Mouse (Mus musculus): ENCODE measurements around the gene Pdzd7. TPM values are rescaled to one million over a fixed set of nuclear protein-coding genes. Genes with fewer than 3 reads are reported as not detected.
"Not testable (repeated sequence)": the region's sequence is repeated elsewhere in the genome, so short reads cannot be mapped to it uniquely, and the experiment has no call there.

The Pdzd7 gene
- total RNA-seq, 2 experiments from 2014 or later = 9.8 to 10.9 TPM

DNA sequence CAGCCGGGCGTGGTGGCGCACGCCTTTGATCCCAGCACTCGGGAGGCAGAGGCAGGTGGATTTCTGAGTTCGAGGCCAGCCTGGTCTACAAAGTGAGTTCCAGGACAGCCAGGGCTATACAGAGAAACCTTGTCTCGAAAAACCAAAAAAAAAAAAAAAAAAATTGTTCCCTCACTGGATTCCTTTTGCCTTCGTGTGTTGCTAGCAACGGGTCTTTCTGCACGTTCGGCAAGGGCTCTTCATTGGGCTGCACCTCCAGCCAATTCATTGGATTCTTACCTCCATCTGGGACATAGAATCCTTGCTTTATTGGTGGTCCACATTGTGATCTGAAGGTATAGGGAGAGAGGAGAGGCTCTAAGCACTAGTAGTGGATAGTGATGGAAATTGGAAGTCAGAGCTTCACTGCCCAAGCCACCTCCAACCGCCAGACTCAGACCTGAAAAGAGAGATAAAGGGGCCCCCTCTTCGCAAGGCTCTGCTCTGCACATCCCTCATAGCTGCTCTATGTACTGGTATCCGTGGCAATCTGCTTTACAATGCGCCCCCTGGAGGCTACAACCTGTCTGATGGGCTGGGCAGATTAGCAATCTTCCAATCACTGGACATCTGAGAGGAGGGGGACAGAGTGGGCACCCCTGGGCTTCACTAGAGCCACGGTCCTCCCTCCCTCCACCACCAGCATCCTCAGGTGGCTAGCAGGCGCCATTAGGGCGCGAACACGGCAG is 18.2 kb upstream of the Pdzd7 start:
- intact Hi-C loops (cut with DNase I; ENCODE audit: low total_unique reads) = no loop called here
- no peak for DNase-seq

DNA sequence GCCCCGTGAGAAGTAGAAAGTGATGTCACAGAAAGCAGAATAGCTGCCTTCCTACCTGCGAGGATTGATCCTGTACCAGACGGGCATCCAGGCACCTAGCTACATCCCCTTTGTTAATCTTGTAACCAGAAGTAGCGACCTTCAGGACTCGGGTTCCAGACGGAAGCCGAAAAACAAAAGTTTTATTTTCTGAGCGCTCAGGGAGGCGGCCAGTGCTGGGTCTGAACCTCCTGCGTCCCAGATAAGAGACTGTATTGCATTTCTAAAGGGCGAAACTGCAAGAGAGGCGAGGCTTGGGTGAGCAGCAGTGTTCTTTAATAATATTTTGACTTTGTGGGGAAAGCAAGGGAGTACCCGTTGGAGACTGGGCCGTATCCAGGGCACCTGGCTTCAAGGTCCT is 13.3 kb upstream of the Pdzd7 start:
- DNase-seq = no peak
- intact Hi-C loops (cut with DNase I; ENCODE audit: low total_unique reads) = no loop called here

DNA sequence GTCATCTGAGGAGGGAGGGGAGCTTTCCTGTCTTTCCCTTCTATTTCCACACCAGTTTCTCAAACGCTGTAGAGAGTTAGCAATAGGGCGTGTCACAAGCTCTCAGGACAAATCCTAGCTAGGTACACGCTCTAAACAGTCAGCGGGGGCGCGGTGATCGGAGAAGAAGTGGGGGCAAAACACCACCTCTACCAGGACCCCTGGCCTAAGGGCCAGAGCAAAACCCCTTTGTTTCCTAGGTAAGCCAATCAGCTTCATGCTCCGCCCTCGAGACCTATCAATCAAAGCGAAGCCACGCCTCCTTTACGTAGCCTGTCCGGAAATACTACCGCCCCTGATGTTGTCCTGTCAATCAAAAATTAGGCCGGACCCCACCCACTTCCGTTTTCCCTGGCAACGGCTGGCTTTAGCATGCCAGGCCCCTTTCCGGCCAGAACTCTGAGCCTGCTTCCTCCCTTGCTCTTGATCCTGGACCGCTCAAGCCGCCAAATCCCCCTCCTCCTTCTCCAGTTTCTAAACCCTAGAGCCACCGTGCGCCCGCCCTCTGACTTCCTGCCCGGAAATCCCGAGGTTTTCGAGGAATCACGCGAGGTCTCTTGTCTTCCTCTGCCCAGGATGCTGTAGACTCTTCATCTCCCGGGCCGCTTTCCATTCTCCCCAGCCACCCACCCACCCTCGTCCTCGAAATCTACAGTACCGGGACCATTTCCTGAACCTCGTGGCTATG is 12.8 kb upstream of the Pdzd7 start:
- intact Hi-C loops (cut with DNase I; ENCODE audit: low total_unique reads) = no loop called here
- peak; percentile 90 for DNase-seq

DNA sequence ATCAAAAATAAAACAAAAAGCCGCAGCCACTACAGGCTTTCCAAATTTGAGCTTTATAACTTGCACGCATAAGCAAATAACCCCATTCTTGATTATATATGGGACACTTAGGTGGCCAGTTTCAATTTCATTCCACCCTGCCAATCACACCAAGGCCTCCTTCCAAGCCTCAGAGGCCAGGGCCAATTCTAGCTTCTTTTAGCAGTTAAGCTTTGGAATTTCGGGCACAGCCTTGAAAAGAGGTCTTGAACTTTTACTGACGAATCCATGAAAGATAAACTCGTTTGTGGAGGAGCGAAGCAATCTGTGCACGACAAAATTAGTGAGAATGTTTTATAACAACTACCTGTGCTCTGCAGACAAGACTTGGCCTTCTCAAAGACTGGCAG is 12.2 kb upstream of the Pdzd7 start:
- DNase-seq = no peak
- intact Hi-C loops (cut with DNase I; ENCODE audit: low total_unique reads) = no loop called here

DNA sequence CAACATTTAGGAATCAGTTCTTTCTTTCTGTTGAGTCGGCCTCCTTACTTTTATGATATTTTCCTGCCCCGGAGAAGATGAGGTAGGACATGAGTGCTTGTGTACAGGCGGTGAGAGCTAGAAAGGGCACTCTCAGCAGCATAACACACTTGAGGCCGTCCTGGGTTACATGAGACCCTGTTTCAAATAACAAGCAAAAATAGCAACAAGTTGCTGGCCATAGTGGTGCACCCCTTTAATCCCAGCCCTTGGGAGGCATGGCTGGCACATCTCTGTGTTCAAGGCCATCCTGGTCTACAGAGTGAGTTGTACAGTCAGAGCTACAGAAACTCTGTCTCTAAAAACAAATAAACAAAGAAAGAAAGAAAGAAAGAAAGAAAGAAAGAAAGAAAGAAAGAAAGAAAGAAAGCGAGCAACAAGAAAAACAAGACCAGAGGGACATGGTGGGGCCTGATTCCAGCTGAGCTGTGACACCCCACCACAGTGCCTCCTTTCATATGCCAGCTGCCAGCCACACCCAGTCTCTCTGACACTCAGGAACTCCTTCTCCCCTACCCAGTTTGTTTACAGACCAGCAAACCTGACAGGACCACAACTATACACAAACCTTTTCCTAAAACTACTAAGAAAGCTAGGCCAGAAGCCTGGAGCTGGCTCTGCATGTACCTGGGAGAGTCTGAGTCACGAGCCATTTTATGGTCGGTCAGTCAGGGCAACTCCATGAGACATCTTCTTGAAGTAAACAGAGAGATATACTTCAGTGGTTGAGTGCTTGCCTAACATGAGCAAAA is 11.6 kb upstream of the Pdzd7 start:
- intact Hi-C loops (cut with DNase I; ENCODE audit: low total_unique reads) = no loop called here
- no peak for DNase-seq

DNA sequence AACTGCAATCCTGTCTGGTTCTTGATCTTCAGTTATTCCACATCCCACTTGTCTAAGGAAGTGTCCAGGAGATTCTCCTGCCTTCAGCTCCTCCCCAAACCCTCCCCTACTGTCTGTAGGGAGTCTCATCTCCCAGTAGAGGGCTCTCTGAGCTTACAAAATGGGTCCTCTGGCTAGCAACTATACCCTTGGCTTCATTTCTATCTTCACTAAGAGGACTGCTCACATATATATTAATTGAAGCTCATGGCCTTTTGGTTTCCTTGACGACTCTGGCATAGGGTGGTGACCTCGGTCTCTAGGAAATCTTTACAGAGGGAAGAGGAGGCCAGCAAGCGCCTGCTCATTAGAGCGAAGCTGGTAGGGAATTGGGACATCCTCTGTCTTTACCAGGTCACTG is 10.8 kb upstream of the Pdzd7 start:
- intact Hi-C loops (cut with DNase I; ENCODE audit: low total_unique reads) = no loop called here
- DNase-seq = no peak

DNA sequence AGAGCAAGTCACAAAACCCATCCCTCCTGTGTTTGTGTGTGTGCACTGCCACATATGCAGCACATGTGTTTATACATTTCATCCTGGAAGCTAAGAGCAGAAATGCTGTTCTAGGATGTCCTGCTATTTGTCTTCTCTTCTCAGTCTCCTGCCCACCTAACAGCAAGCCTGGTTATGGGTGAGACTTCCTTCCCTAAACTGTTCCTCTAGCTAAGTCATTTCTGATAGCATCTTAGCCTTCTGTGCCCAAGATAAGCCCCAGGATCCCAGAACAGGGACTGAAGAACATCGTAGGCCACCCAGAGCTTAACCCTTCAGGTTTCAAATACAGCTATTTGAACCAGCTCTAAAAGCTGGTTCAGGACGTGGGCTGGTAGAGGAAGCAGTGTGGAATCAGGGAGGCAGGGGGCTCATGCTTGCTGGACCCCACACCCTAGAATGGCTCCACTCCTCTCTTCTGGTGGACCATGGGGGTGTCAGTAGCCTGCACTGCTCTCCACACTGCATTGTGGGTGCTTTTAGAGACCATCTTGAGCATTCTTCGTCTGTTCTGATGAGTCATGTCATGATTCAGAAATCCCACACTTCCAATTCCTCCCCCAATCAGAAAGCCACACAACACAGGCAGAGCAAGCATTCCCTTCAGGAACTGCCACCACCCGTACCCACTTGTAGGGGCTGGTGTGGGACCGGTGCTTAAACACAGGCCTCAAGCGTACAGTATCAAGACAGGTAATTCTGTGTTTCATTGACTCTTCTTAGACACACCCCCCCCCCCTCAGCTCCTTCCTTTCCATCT is 9.6 kb upstream of the Pdzd7 start:
- intact Hi-C loops (cut with DNase I; ENCODE audit: low total_unique reads) = no loop called here
- no peak for DNase-seq

DNA sequence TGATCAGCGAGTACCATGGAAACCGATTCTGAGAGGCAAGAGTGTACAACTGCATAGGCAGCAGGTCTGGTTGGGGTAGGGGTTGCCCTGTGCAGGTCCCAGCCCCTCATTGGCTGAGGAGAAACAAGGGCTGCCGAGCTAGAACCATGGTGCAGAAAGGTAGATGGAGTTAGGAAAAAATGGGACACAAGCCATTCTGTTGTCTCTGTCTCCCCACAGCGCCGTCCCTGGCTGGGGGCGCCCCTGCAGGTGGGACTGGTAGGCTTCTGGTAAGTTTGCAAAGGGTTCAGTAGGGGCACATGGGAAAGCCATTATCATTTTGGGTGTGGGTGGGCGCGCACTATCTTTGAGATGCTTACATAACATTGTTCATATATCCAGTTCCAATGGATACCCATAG is 7.9 kb upstream of the Pdzd7 start:
- intact Hi-C loops (cut with DNase I; ENCODE audit: low total_unique reads) = no loop called here
- no peak for DNase-seq

DNA sequence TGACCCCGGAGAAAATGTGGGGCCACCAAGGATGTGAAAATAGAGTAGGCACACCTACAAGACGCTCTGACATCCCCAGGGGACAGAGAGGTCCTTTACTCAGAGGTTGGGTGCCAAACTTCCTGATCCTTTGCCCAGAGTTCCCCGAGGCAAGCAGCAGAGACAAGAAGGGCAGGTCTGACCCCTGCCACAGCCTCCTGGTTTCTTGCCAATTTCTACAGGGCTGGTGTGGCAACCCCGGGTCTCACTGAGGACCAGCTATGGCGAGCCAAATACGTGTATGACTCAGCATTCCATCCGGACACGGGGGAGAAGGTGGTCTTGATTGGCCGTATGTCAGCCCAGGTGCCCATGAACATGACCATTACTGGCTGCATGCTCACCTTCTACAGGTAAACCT is 4.0 kb upstream of the Pdzd7 start:
- intact Hi-C loops (cut with DNase I; ENCODE audit: low total_unique reads) = no loop called here
- no peak for DNase-seq

DNA sequence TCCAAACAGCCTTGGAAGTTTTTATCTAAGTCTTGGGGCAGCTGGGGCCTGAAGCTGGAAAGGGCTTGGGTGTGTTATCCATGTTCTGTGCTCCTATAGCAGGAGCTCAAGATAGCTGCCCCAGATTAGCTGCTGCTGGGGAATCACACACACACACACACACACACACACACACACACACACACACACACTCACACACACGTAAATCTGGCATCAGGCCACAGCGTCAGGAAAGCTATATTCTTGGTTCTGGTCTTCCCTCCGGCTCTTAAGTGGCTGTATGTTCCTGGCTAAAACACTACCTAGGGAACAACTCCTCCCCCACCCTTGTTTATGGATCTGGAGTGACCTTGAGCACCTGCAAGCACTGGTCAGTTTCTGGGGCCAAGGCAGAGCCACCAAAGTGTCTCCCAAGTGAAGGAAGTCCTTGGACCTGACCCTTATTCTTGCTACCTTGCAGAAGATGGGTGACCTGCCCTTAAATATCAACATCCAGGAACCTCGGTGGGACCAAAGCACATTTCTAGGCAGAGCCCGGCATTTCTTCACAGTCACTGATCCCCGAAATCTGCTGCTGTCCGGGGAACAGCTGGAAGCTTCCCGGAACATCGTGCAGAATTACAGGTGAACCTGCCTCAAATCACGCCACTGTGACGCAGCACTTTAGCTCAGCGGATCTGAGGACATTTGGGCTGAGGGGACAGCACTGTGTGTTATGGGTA is 3.3 kb upstream of the Pdzd7 start:
- intact Hi-C loops (cut with DNase I; ENCODE audit: low total_unique reads) = no loop called here

DNA sequence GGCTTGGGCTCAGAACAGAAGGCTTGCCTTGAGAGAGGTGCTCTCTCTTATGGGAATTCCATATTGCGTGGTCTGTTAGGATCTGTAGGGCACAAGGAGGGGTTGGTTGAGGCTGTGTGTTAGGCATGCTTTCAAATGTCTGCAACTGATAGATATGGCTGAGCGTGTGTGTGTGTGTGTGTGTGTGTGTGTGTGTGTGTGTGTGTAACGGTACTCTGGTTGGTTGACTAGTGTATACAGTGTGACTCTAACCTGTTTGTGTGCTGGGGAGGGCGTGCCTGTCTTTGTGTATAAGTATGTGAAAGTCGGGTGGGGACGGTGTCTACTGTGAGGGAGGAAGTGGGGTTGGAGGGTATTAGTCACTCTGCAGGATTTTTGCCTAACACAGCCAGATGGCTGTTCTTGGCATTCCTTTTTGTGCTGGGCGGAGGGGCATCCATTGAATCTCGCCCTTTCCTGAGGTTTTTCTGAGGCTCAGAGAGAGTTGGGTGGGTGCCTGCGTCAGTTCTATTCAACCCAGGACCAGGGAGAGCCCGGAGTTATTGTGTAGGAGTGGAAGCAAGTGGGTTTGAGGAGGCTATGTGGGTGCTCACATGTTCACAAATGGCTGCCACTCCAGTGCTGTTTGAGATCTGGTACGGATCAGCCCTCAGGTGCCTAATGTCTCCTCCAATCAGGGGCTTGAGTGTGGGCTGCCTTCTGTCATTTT is 2.6 kb upstream of the Pdzd7 start:
- intact Hi-C loops (cut with DNase I; ENCODE audit: low total_unique reads) = no loop called here
- no peak for DNase-seq

More for the DNA sequence above, 3.3 kb upstream of the Pdzd7 start:
- no peak for DNase-seq

DNA sequence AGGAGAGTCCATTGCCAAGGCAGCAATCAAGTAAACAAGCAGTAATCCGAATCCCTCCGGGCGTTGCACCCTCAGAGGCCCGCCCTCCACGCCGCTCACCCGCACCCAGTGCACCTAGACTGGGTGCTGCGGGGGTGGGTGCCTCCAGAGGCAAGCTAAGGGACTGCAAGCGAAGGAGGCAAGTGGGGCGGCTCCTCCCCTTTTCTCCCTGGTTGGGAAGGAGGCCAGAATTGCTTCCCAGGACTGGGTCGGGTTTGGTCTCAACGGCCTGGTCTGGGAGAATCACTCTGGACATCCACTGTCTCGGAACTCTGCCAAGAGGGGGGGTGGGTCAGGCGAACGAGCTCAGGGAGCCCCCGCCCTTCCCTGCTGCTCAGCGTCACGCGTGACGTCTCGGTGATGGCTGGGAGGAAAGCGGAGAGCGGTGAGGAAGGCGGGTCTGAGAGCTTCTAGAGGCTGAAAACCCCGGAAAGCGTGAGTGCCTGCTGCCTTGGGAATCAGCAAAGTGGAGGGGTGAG is 2.0 kb upstream of the Pdzd7 start, which contains the start of gene Sfxn3:
Gene Sfxn3, plus strand, starts transcription at position 87 of the 518 bp plus-strand sequence.
- peak; percentile 97 for DNase-seq
- intact Hi-C loops (cut with DNase I; ENCODE audit: low total_unique reads) = no loop called here

DNA sequence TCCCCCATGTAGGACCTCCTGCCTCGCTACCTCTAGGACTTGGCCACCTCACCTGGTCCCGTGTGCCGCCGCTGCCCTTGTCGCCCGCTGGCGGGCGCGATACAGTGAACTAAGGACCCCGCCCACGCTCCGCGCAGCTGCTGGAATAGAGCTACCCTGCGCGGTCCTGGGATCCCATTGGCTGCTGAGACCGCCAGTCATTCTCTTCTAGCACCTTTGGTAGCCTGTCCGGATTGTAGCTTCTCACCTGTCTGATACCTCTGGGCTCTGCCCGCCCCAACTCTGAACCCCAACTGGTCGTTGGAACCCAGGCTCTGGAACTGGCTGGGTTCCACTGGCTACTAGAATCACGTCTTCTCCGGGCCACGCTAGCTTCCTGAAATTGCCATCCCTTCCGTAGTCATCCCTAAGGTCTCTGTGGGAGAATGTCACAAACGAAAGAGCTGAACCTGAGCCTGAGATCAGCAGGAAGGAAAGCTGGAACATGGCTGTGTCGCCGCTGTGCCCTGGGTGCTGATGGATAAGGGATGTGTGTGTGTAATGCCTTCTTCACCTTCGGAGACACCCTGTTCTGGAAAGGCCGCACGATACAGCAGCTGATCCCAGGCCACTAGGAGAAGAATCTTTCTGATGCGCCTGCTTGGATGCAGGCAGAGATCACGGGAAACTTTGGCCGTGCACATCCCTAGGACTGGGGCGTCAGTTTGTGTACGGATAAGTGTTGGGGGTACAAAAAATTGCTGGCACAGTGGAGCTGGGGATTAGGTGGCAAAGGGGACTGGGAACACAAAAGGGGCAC is 1.2 kb upstream of the Pdzd7 start:
- peak; percentile 88 for DNase-seq
- intact Hi-C loops (cut with DNase I; ENCODE audit: low total_unique reads) = no loop called here

DNA sequence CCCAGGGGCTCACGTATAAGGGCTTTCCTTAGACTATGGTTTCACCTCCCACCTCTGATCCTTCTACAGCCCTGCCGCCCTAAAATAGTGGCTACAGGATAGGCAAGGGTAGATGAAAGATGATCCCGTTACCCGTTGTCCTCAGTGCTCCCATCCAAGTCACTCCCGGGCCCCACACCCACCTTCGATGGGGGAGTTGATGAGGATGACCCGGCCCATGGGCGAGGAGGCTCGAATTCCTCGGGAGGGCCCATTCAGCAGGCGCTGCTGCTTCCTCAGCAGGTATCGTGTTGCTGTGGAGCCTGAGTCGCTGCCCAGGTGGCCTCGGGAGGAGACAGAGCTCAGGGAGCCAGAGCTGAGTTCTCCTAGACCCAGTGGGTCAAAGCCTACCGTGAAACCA is 281 bp downstream of the Pdzd7 start:
- intact Hi-C loops (cut with DNase I; ENCODE audit: low total_unique reads) = no loop called here
- DNase-seq = peak; percentile 74

DNA sequence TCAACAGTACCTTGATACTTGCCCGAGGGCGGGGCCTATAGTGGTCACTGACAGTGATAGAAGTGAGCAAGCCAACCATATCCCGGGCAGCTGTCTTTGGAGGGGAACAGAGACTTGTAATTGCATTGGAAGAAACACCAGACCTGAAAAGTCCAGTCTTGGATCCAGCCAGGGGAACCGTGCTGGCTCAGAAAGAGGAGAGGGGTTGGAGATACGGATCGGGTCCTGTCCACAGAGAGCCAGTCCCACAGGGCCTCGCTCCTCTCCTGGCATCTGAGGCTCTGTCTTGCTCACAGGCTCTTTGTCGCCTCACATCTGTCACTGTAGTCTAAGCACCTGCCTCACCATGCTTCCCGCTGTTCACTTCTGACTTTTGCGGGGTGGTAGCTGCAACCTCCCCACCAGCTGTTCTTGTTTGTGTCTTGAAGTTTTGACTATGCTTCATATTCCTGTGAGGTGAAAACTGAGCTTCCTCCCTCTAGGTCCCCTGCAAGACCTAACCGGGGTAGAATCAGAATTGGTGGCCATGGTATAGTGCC is 1.1 kb downstream of the Pdzd7 start:
- intact Hi-C loops (cut with DNase I; ENCODE audit: low total_unique reads) = no loop called here
- no peak for DNase-seq

DNA sequence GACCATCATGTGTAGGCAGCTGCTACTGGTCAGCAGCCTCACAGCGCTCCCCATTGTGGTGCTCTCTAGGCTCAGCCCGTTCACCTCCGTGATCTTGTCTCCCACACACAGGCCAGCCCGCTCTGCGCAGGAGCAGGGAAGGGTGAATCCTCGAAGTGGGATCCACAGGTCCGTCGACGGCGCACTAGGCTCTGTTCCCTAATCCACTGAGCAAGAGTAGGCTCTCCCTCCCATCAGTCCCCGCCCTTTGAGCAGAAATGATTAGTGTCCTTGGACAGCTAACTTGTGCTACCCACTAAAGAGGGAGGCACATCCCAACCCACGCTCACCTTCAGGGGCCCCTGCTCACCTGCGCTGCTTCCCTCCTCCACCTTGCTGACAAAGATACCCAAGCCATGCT is 5.3 kb downstream of the Pdzd7 start:
- intact Hi-C loops (cut with DNase I; ENCODE audit: low total_unique reads) = no loop called here
- no peak for DNase-seq

DNA sequence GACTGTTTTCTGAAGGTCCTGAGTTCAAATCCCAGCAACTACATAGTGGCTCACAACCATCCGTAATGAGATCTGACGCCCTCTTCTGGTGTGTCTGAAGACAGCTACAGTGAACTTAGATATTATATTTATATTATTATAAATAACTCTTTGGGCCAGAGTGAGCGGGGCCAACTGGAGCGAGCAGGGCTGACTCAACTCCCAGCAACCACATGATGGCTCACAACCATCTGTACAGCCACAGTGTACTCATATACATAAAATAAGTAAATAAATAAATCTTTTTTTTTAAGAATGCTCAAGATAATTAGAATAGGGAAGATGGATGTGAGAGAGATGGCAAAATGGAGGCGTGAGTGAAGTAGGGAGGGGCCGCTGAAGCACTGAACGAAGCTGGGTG is 7.3 kb downstream of the Pdzd7 start:
- intact Hi-C loops (cut with DNase I; ENCODE audit: low total_unique reads); DNase-seq: not testable (repeated sequence)
